Mouse (Mus musculus) frontal cortex, adult 2 months (tissue): ENCODE results near the gene Ap3b2. TPM values are rescaled to one million over a fixed set of nuclear protein-coding genes. Genes with fewer than 3 reads are reported as not detected.

Experiments used
- DNase-seq, 2 experiments: peaks; one replicate each; pipeline ENCODE4 v3.0.0; 2022; ENCODE audit warnings: low spot score in 1 of 2; ENCODE audit errors: extremely low spot score in 1 of 2
- polyA plus RNA-seq: library from polyadenylated mRNA; depleted of rRNA; stranded (reverse); fragments of >200 nt; gene quantifications from 2 replicates; pipeline ENCODE4 v1.2.3, GENCODE M21; 2012; rRNA removed

Gene Ap3b2
- 163 and 175 TPM in 2 replicates for polyA plus RNA-seq

GRCm38 (mm10) chr7:81493331-81494021, at the start of gene Ap3b2:
Ap3b2 (minus strand) TSS chr7:81493925.
- DNase-seq: peak; percentile 44 to 73

- no peak for DNase-seq
Observed at GRCm38 (mm10) chr7:81542934-81543333, 49.2 kb upstream of the Ap3b2 start.

- DNase-seq: peak; percentile 47 to 78
Observed at GRCm38 (mm10) chr7:81541924-81542524, 48.3 kb upstream of the Ap3b2 start.

GRCm38 (mm10) chr7:81540999-81541398, 47.3 kb upstream of the Ap3b2 start:
- no peak for DNase-seq

- DNase-seq: no peak
Observed at GRCm38 (mm10) chr7:81539565-81539964, 45.8 kb upstream of the Ap3b2 start.

- DNase-seq: peak in 1 of 2 experiments; percentile 61
Observed at GRCm38 (mm10) chr7:81538070-81538675, 44.4 kb upstream of the Ap3b2 start.

- no peak for DNase-seq
Observed at GRCm38 (mm10) chr7:81536478-81536877, 42.8 kb upstream of the Ap3b2 start.

GRCm38 (mm10) chr7:81531462-81531861, 37.7 kb upstream of the Ap3b2 start:
- DNase-seq: no peak

GRCm38 (mm10) chr7:81528918-81529317, 35.2 kb upstream of the Ap3b2 start:
- no peak for DNase-seq

- no peak for DNase-seq
Observed at GRCm38 (mm10) chr7:81523663-81524017, 29.9 kb upstream of the Ap3b2 start.

GRCm38 (mm10) chr7:81523008-81523662, 29.4 kb upstream of the Ap3b2 start:
- peak; percentile 82 to 93 for DNase-seq

GRCm38 (mm10) chr7:81516154-81517030, 22.7 kb upstream of the Ap3b2 start:
- peak; percentile 33 to 71 for DNase-seq

- no peak for DNase-seq
Observed at GRCm38 (mm10) chr7:81514906-81515590, 21.3 kb upstream of the Ap3b2 start.

GRCm38 (mm10) chr7:81501050-81501449, 7.3 kb upstream of the Ap3b2 start:
- DNase-seq: no peak

GRCm38 (mm10) chr7:81498181-81498580, 4.5 kb upstream of the Ap3b2 start, which contains the start of gene BC048679:
BC048679 (minus strand) TSS chr7:81498281.
- DNase-seq: no peak

GRCm38 (mm10) chr7:81497171-81497570, 3.4 kb upstream of the Ap3b2 start:
- no peak for DNase-seq

GRCm38 (mm10) chr7:81492628-81493027, 1.1 kb downstream of the Ap3b2 start:
- DNase-seq: no peak

- DNase-seq: no peak
Observed at GRCm38 (mm10) chr7:81489649-81490048, 4.1 kb downstream of the Ap3b2 start.

GRCm38 (mm10) chr7:81480800-81481199, 12.9 kb downstream of the Ap3b2 start:
- DNase-seq: no peak
